Mouse (Mus musculus) brown adipose tissue, adult 24 weeks (tissue): ENCODE data around the gene Zfp319. TPM values are rescaled to one million over a fixed set of nuclear protein-coding genes. Genes with fewer than 3 reads are reported as not detected.

ENCODE experiments used
- H3K27ac ChIP-seq: fragments of 200-500 bp; replicated peaks from 2 replicates; pipeline ENCODE4 v1.5.1; 2012; ENCODE audit warnings: low read depth, mild to moderate bottlenecking, low read length
- H3K4me1 ChIP-seq: fragments of 200-500 bp; 2 replicates; pipeline ENCODE4 v1.6.1; 2012; ENCODE audit warnings: low read length, mixed read lengths; ENCODE audit not compliant: control insufficient read depth, insufficient read depth, insufficient read length
- H3K4me3 ChIP-seq: fragments of 200-500 bp; 2 replicates; pipeline ENCODE4 v1.5.1; 2012; ENCODE audit warnings: low read depth, mild to moderate bottlenecking, low read length, moderate library complexity; ENCODE audit not compliant: insufficient read depth
- polyA plus RNA-seq: library from polyadenylated mRNA; stranded (reverse); fragments of >200 nt; gene quantifications from 2 replicates; pipeline ENCODE4 v1.2.4, GENCODE M21; 2012; ENCODE audit not compliant: missing spikeins, insufficient read depth, insufficient read length

The Zfp319 gene
- polyA plus RNA-seq, 1 experiment: 1.3 TPM

GRCm38 (mm10) chr8:95332437-95333199 lies 868 bp upstream of the Zfp319 start:
- Histone ChIP-seq H3K27ac (peak overlapping the region; percentile 65), H3K4me1 (no peaks in the 10 kb centered on the region; the same call in 1 of the 2 replicates), H3K4me3 (peak overlapping the region; percentile 100)

GRCm38 (mm10) chr8:95331156-95331719 lies 512 bp downstream of the Zfp319 start:
- Histone ChIP-seq H3K4me1 (peaks cover 4% of the 10 kb centered on the region), H3K4me3 (peak overlapping the region; percentile 100), H3K27ac (peak overlapping the region; percentile 82)

GRCm38 (mm10) chr8:95330367-95330766 lies 1.4 kb downstream of the Zfp319 start:
- H3K4me3 ChIP-seq: peak overlapping the region; percentile 100; the same call in 1 of the 2 replicates
- no peak overlapping the region for H3K27ac ChIP-seq
- H3K4me1 ChIP-seq: peaks cover 8% of the 10 kb centered on the region

GRCm38 (mm10) chr8:95327866-95328465 lies 3.8 kb downstream of the Zfp319 start:
- Histone ChIP-seq H3K27ac (no peak overlapping the region), H3K4me1 (peaks cover 8% of the 10 kb centered on the region), H3K4me3 (no peak overlapping the region)

GRCm38 (mm10) chr8:95326822-95327221 lies 4.9 kb downstream of the Zfp319 start:
- H3K4me3 ChIP-seq: no peak overlapping the region
- H3K27ac ChIP-seq: no peak overlapping the region
- peaks cover 8% of the 10 kb centered on the region for H3K4me1 ChIP-seq

- Histone ChIP-seq H3K27ac (no peak overlapping the region), H3K4me3 (no peak overlapping the region), H3K4me1 (peaks cover 8% of the 10 kb centered on the region; the same call in 1 of the 2 replicates)
These were observed 7.1 kb downstream of the Zfp319 start for GRCm38 (mm10) chr8:95324646-95325045.

GRCm38 (mm10) chr8:95323201-95323600 lies 8.5 kb downstream of the Zfp319 start:
- Histone ChIP-seq H3K4me3 (no peak overlapping the region), H3K27ac (no peak overlapping the region), H3K4me1 (peaks cover 8% of the 10 kb centered on the region; the same call in 1 of the 2 replicates)

- Histone ChIP-seq H3K4me1 (no peaks in the 10 kb centered on the region), H3K27ac (no peak overlapping the region), H3K4me3 (peak overlapping the region; percentile 35)
These were observed 11.3 kb downstream of the Zfp319 start for GRCm38 (mm10) chr8:95320224-95321139.

- Histone ChIP-seq H3K4me1 (no peaks in the 10 kb centered on the region), H3K4me3 (no peak overlapping the region), H3K27ac (no peak overlapping the region)
These were observed 16.4 kb downstream of the Zfp319 start for GRCm38 (mm10) chr8:95315350-95315749.

GRCm38 (mm10) chr8:95314707-95315106 lies 17.0 kb downstream of the Zfp319 start:
- H3K4me3 ChIP-seq: no peak overlapping the region
- H3K27ac ChIP-seq: no peak overlapping the region
- H3K4me1 ChIP-seq: no peaks in the 10 kb centered on the region

- Histone ChIP-seq H3K27ac (no peak overlapping the region), H3K4me3 (no peak overlapping the region), H3K4me1 (no peaks in the 10 kb centered on the region)
These were observed 17.9 kb downstream of the Zfp319 start for GRCm38 (mm10) chr8:95313857-95314256.

- H3K4me1 ChIP-seq: no peaks in the 10 kb centered on the region
- H3K27ac ChIP-seq: no peak overlapping the region
- H3K4me3 ChIP-seq: no peak overlapping the region
These were observed 18.9 kb downstream of the Zfp319 start for GRCm38 (mm10) chr8:95312836-95313235.

- Histone ChIP-seq H3K4me1 (no peaks in the 10 kb centered on the region), H3K4me3 (no peak within 1 kb of the TSS), H3K27ac (no peak within 1 kb of the TSS)
These were observed 21.3 kb downstream of the Zfp319 start, which contains the start of gene Tepp for GRCm38 (mm10) chr8:95310342-95310970. Gene Tepp (plus strand): TSS chr8:95310566.

- Histone ChIP-seq H3K4me3 (no peak within 1 kb of the TSS), H3K4me1 (no peaks in the 10 kb centered on the region)
These were observed 25.3 kb downstream of the Zfp319 start, which contains the start of gene Cngb1 for GRCm38 (mm10) chr8:95306431-95306830. Gene Cngb1 (minus strand): TSS chr8:95306585.

More at GRCm38 (mm10) chr8:95306431-95306830, 25.3 kb downstream of the Zfp319 start, which contains the start of gene Cngb1:
- H3K27ac ChIP-seq: no peak within 1 kb of the TSS
